In the genomic region with DNA sequence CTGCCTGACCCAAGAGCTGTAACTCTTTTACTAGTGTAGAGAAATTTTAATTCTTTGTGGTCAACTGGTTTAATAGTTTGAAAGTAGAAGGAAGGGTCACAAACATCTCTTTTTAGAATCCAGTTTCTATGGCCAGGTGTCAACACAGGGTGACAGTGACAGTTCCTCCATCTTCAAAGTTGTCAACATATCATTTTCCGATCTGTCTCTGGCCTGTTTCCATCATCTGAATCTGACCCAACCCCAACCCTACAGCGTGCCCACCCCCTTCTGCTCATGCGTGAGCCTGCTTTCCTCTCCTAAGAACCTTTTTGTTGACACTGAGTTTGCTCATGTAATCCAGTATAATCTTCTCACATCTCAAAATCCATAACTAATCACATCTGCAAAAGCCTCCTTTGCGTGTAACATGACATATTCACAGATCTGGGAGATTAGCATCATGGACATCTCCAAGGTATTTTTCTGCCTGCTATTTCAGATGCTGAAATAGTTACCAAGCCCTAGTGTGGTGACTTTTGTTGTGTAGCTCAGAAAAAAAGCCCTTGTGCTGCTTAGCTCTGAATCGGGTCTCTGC, we compare ENCODE assay signal across 9 mouse cellular contexts.
"Had no signal": no experiment of that assay in that cellular context is flagged by ENCODE, and none has a peak within 500 bp of the region (broad histone marks: within the 10 kb centered on the region; RNA-seq: fewer than 3 reads in every experiment).

No protein-coding gene starts in this region.

- H3K9ac ChIP-seq: intestine, embryonic 15.5 days; limb, embryonic 12.5 days; liver, embryonic 14.5 days; midbrain, embryonic 15.5 days had no signal

- H3K27ac ChIP-seq: intestine, embryonic 15.5 days; limb, embryonic 12.5 days; liver, embryonic 14.5 days; midbrain, embryonic 10.5 days; midbrain, embryonic 15.5 days had no signal

- H3K9me3 ChIP-seq: intestine, embryonic 15.5 days; limb, embryonic 12.5 days; midbrain, embryonic 10.5 days; midbrain, embryonic 15.5 days had no signal

- H3K4me1 ChIP-seq: intestine, embryonic 15.5 days; limb, embryonic 12.5 days; midbrain, embryonic 15.5 days had no signal

- H3K36me3 ChIP-seq: intestine, embryonic 15.5 days; limb, embryonic 12.5 days; midbrain, embryonic 10.5 days; midbrain, embryonic 15.5 days had no signal

- H3K4me3 ChIP-seq: intestine, embryonic 15.5 days; limb, embryonic 12.5 days; midbrain, embryonic 10.5 days; midbrain, embryonic 15.5 days had no signal

- ATAC-seq: intestine, embryonic 15.5 days; midbrain, embryonic 15.5 days had no signal

- H3K27me3 ChIP-seq: intestine, embryonic 15.5 days; limb, embryonic 12.5 days; midbrain, embryonic 15.5 days had no signal

- DNase-seq: kidney, adult 8-10 months; layer of hippocampus, adult 9-11 months; lung, adult 18-20 months; right cerebral cortex, postnatal 4 days had no signal

- H3K4me2 ChIP-seq: intestine, embryonic 15.5 days; limb, embryonic 12.5 days; midbrain, embryonic 15.5 days had no signal
